Mouse (Mus musculus): ENCODE measurements at regions not wholly inside any gene's neighbourhood (a gene's known extent, or its start where the extent isn't known, plus 50 kb on each side); places are given as distances from the start of the nearest gene placed in this dataset.
A peak's percentile ranks its signal among the peaks of the same experiment; 100 is the strongest.

DNA sequence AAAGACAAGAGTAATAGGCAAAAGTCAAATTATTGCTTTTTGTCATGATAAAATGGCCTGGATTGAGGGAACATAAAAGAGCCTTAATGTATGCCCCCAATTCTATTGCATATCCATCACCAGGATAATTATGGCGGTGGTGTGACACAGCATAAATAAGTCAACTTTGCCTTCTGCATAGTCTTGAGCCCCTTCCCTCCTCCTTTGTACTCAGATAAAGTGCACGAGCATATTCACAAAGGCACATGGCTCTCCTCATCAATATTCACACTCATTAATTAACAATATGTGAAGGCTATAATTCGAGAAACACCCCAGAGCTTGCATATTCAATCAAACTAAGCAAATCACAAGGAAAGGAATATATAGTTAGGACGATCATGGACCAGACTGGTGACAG lies 619.5 kb downstream of the Nedd1 start:
- intact Hi-C loops (cut with DNase I) = no loop called here
- no peak for DNase-seq

DNA sequence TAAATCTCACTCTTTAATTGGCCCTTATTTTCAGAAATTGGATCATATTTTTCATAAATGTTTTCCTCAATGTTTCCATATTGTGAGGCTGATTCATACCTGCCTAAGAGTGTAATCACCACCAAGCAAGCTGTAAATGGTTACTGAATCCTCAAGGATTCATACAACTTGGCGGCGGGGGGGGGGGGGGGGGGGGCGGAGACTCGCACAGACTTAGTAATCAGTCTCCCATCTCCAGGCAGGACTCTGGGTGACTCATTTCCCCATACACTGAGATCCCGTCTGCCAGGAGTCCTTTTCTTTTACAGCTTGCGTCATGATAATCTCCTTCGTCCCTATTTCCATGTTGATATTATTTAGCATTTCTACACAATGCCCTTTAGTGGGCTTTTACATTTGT lies 624.7 kb downstream of the Nedd1 start:
- intact Hi-C loops (cut with DNase I) = no loop called here
- no peak for DNase-seq

DNA sequence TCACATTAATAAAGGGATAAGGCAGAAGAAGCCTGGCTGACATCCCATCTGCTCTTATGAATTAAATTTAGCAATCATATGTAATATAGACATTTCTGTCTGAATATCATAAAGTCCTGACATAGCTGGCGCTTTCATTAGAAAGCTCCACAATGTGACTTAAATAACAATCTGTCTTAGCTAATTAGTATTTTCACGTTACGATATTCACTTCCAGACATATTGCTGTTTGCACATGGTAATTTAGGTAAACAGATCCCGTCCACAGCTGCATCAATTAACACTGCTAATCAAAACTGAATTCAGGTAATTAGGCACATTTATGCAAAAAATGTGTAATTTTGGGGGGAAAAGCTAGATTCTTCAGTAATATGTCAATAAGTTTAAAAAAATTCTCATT lies 625.1 kb downstream of the Nedd1 start:
- DNase-seq = no peak
- intact Hi-C loops (cut with DNase I) = no loop called here

DNA sequence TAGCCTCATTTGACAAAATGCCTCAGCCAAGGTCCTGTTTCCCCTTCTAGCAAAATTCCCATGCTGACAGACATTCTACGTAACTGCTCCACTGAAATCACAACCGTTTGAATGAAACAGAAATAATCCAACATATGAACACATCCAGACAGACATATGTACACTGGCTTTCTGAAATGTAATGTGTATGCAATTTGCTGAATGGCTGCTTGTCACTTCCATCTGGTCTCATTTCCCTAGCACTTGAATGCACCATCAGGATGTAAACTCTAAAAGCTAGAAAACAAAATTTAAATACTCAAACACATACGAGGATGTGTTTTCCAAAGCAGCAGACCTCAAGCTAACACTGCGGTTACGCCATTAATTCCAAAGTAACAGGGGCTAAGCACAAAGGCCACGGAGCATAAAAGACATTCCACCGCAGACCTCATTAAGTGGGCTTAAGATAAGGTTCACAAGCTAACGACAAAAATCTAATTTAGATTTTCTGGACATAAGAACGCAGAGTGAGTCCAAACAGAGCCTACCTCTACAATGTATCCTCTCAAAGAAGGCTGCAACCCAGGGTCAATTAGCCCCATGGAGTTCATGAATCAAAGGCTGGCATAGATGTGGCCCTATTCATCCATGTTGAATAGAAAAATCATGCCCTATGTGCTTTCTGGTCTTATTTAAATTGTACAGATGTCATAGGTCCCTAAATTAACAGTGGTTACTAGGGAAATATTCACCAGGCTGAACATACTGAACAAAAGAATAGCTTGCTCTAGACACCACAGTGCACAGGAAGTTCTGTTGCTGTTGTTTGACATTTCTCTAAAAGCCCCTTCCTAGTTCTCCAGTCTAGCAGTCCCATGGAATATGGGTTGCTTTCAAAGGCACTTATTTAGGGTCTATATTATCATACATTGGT lies 630.5 kb downstream of the Nedd1 start:
- intact Hi-C loops (cut with DNase I) = no loop called here
- DNase-seq = no peak

DNA sequence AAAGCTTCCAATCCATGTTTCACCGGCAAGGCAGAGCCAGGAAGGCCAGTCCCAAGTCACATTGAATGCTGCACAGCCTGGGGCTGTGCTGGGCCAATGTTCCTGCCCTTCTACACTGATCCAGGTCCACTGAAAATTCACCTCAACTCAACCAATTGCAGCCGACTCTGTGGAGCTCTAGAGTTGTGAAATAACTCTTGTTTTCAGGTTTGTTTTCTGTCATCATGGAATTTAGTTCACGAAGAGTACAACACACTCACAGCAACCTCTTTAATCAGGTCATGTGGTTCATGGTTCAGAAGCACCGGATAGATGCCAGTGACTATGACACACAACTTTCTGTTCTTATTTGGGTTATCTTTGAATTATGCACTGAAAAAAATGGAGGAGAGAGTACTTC lies 640.1 kb downstream of the Nedd1 start:
- DNase-seq = no peak
- intact Hi-C loops (cut with DNase I) = no loop called here

DNA sequence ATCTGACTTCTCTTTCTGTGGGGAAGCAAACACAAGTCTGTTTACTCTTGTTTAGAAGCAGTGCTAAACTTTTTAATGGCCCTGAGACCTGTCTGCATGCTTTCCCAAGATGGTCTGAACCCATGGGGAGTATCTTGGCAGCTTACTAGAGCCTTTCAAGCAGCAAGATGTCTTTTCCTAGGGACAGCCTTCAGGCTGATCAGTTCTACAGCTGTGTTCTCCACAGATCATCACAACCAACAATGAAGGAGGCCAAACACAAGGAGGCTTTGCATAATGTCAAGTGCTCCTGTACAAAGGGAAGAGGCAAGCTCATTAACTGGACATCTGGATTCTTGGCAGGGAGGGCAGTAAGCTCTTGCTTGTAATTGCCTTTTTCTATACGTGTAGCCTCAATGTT lies 641.0 kb downstream of the Nedd1 start:
- DNase-seq = no peak
- intact Hi-C loops (cut with DNase I) = no loop called here

DNA sequence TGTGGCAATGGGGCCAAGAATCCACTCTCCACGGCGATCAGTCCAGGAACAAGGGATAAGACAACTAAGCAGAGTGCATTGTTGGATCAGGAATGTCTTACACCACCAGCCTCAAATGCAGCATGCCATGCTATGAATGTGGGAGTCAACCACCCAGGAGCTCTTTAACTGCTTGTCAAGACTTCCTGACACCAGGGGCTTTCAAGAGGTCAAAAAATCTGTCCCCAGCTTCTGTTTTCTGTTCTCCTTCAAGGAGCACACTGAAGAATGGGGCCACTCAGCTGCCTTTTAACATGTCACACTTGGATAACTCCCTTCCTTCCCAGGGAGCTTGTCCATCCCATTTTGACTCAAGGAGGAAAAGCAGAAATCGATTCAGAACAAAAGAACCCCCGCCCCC lies 642.8 kb downstream of the Nedd1 start:
- intact Hi-C loops (cut with DNase I) = no loop called here
- DNase-seq = no peak

DNA sequence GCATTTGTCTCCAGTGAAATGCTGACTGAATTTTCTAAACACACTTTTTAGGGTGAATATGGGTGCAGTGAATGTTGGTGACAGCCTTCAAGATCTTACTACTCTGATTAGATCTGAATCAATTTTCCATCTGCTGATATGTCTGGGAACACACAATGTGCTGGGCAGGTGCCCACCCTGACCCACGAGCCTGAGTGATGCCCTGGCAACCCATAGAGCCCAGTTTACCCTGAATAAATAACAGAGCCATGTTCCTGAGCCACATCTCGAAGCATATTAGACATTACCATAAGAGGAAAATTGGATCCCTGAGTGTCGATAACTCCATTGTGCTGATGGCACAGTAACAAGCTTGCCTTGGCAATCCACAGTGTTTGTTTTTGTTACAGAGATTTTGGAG lies 644.9 kb downstream of the Nedd1 start:
- no peak for DNase-seq
- intact Hi-C loops (cut with DNase I) = no loop called here

DNA sequence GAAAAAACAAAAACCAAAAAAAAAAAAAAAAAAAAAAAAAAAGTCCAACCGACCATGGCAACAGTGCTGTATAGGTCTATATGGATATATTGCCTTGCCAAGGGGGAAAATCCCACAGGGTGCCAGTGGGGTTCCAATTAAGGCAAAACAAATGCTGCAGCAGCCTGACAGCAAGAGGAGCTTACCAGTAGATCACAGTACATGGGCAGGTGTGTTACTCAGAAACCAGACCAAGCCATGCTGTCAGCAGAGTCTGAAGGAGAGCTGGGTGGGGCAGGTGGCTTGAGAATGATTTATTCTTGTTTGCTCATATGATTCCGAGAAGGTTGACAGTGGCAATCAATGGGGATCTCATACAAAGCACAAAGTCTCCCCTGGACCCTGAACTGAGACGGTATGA lies 645.5 kb downstream of the Nedd1 start:
- intact Hi-C loops (cut with DNase I) = no loop called here
- DNase-seq = no peak

DNA sequence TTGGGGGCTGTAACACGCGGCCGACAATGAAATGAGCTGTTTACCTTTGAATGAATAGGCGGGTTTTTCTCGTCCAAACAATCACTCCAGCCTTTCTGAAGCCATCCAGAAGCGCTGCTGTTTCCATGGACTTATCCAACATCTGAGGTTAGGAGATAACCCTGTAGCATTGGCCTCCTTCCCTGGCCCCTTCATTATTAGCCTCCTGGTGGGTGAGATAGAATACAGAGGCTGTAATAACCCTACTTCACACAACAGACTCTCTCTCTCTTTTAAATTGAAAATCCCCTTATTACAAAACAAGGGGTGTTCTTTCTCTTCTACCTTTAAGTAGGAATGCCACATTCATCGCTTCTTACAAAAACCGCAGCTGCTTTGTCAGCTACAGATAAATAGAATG lies 646.8 kb downstream of the Nedd1 start:
- intact Hi-C loops (cut with DNase I) = no loop called here
- no peak for DNase-seq

DNA sequence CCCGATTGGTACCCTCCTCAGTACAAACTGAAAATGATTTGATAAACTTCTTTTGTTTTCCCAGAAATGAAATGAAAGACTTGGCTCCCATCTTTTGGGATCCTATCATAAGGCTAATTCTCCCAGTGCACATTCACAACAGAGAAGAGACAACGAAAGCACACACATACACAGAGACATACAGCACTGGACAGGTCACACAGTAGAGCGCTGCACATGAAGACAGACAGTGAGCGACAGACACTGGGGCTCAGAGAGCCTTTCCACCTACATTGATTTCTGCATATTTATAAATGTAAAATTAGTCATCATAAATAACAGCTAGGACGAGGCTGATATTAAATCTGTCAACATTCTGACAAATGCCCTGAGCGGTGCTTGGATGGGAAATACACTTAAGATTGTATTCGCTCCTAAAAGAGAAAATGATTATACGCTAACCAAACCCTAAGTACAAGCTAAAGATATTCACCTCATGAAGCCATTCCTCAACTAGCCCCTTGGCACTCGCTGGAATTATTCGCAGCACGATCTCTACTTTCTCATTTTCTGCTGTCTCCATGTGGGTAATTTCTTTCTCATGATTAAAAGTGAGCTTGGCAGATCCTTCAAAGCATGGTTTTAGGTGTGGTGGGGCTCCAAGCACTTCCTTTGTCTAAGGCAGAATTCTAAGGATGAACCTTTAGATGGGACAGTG lies 647.4 kb downstream of the Nedd1 start:
- DNase-seq = no peak
- intact Hi-C loops (cut with DNase I) = no loop called here

DNA sequence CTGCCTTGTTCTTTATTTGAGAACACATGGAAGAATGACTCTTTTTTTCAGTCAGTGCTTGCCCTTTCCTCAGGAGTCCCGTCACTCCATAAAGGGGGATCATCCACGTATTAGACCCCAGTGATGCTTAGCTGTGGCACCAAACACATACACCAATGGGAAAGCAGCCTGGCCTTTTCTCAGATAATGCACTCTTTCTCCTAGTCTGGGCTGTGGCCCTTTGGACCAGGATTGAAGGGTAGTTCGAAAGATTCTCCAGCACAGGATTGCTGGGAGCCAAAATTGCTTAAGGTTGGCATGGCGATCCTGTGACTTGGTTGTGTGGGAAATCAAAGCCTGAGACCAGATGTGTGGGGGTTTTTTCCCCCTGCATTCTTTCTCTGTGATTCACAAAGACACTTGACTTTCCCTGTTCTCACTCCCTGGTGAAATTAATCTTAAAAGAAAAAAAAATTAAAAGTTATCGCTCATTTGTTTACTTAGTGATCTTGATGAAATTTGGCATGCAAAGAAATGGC lies 648.3 kb downstream of the Nedd1 start:
- intact Hi-C loops (cut with DNase I) = no loop called here
- no peak for DNase-seq

DNA sequence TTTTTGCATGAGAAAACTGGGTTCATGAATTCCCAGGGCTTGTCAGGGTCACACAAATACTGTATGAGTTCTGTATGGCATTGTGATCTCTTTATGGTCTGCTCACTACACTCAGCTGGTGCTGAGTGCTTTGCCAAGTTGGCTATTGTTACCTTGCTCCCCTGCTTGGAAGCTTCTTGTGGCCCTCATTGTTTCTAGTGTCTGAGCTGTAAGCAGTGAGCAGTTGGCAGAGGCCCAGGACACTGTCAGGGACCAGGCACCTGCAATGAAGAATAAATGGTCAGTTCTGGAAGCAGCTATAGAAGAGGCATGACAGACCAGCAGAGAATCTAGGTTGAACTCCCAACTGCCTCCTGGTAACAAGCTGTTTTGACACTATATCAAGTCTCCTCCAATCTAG lies 677.4 kb downstream of the Nedd1 start:
- intact Hi-C loops (cut with DNase I) = no loop called here
- DNase-seq = no peak

DNA sequence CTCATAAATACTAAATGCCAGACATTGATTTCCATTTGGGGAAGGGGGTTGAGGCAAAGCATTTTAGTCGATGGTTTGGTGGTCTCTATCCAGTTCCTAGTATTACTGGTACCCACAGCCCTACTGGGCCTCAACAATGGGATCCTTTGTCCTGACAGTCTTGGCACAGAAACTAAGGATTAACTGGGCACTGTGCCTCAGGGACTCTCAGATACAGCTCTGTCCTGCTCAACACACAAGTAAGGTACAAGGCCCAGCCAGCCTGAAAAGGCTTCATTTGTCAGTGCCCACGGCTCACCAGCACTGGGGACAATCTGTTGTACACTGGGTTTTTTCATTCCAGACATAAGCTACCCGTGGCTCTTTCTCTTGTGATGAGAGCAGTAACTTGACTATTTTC lies 686.0 kb downstream of the Nedd1 start:
- intact Hi-C loops (cut with DNase I) = no loop called here
- DNase-seq = no peak

DNA sequence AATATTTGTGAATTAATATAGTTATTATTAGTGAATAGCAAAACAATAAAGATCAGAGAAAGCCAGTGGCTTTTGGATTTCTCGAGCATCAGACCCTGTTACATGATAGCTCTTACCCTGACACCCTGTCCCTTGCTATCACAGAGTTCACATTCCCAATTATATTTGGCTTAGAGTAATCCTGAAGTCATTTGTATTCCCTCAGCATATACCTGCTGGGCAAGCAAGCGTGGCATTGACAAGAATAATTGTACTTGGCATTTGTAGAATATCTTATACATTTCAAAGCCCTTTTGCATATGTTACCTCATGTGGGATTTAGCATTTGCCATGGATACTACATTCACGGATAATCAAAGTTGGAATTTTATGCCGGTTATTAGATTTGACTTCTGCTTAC lies 692.0 kb downstream of the Nedd1 start:
- DNase-seq = no peak
- intact Hi-C loops (cut with DNase I) = no loop called here

DNA sequence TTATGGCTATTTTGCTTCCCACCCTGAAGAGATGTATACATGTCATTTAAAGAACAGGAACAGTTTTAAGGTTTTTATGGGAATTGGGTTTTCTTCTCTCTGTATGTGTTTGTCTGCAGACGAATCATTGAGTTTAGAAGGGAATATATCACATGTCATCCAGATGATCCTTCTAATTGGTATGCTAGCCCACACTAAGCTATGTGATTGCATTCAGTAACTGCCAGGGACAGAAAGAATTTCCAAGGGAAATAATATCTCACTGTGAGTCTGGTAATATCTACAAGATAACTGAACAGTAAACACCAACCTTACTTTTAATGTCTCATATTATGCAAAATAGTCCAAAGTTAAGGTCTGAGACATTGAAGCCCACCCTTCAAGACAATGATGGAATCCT lies 698.0 kb downstream of the Nedd1 start:
- intact Hi-C loops (cut with DNase I) = no loop called here
- no peak for DNase-seq

DNA sequence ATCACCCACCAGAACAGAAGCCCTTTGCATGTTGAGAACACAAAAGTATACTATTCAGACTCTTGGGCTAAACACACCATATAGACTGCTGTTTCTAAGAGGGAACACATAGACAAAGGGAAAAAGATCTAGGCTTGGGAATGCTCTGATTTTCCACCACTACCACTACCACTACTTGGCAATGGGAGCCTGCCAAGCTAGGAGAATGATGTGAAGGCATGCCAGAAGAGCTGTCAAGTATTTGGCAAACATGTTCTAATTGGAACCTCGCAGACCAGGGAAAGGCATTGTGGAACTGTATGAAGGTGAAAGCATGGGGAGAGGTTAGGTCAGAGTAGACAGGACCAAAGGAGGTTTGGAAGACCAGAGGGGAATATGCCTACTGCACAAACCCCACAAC lies 701.2 kb downstream of the Nedd1 start:
- intact Hi-C loops (cut with DNase I) = no loop called here
- DNase-seq = peak in 1 of 2 experiments; percentile 5

DNA sequence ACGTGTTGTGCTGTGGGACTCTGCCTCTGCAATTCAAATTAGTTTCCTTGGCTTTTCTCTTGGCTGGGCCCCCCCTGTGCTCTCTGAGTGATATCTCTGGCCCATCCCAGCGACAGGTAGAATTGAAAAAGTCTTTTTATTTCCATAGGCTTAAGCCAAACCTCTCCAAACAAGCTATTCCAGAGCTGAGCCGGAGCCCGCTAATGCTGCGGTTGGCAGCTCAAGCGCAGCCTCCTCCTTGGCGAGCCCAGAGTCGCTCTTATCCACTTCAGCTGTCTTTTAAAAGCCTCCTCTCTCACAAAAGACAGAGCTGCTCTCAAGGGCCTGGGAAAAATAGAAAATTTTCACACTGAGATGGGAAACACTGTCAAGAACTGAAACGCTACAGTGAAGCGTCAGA lies 712.7 kb downstream of the Nedd1 start:
- DNase-seq = no peak
- intact Hi-C loops (cut with DNase I) = no loop called here

DNA sequence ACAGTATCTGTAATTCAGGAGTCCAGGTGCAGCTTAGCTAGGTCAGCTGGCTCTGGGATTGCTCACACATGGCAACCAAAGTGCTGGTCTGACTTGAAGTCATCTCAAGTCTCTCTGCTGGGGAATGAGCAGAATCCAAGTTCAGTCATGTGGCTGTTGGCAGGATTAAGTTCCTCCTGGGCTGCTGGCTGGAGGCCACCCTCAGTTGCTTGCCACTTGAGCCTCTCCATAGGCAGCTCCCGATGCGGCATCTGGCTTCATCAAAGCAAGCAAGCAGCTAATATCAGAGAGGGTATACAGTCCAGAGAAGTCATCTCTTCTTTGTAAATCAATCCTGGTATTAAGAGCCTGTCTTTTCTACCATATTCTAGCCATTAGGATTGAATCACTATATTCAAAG lies 714.3 kb downstream of the Nedd1 start:
- no peak for DNase-seq
- intact Hi-C loops (cut with DNase I) = no loop called here

DNA sequence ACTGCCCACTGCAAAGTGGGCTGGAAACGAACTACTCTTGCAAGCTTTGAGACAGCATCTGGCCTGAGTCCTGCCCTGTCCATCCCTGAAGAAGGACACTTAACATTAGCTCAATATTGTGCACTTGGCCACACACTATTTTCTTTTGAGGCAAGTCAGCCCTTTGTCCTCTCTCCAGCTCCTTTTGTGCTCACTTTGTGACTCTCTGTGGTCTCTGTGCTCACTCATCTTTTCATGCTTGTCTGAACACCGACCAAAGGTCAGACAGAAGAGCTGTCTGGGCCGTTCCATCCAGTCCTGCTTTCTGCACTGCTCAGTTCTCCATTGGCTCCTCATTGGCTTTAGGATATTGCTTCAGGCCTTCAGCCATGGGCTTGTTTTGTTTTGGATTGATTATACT lies 715.8 kb downstream of the Nedd1 start:
- DNase-seq = no peak
- intact Hi-C loops (cut with DNase I) = no loop called here

DNA sequence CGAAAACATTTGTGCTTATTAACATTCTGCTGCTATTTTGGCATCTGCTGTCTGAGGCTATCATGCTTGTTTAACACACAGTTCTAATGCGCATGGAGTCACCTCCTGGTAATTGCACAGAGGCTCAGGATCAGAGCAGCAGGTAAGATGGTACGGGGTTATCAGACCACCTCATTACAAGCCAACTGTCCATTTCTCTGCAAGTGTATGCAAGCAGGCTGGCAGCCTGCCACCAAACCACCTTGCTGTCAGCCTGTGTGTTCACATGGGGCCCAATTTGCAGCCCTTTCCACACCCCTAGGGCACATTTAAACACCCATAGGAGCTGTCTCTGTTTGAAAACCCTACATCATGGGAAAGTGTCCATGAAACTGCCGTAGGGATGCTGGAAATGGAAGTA lies 731.2 kb downstream of the Nedd1 start:
- no peak for DNase-seq
- intact Hi-C loops (cut with DNase I) = no loop called here

DNA sequence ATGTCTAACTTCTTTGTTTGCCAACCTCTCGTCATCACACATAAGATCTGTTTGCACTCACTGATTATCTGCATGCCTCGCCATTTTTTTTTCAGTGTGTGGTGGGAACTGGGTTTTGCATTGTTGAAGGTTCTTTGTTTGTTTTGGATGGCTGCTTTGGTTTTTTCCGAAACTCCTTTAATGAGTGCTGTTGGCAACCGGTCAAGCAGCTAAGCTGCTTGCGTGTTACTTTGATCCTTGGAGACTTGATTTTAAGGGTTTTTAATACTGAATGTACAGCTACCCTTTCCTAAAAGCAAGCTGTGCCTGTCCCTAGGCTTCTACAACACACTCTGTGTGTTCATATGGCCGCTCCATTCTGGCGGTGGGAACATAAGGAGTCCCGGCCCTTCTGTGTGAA lies 733.9 kb downstream of the Nedd1 start:
- DNase-seq = no peak
- intact Hi-C loops (cut with DNase I) = no loop called here
